Mouse (Mus musculus): Measurements from ENCODE around the gene Kcnc4. TPM values are rescaled to one million over a fixed set of nuclear protein-coding genes. Genes with fewer than 3 reads are reported as not detected.

Kcnc4 gene
- polyA plus RNA-seq, 2 experiments from 2014 or later, result not detected

Other genes with a start within 250 kb of the Kcnc4 start
- under 1 TPM in 1 of 2 experiments, not detected in 1; 0.43 TPM for gene Cym, start 237.8 kb downstream of the Kcnc4 start, polyA plus RNA-seq (2017; shearing (Covaris generic))
- not detected for gene A630076J17Rik, start 228.9 kb downstream of the Kcnc4 start, polyA plus RNA-seq (2017; shearing (Covaris generic))
- gene Prok1, start 219.8 kb downstream of the Kcnc4 start, polyA plus RNA-seq (2017; shearing (Covaris generic)), result not detected
- gene Lamtor5, start 180.7 kb downstream of the Kcnc4 start, polyA plus RNA-seq (2017; shearing (Covaris generic)), result 100 to 1,000 TPM; 178 to 209 TPM
- 1 to 10 TPM; 1.5 to 1.9 TPM for gene Slc16a4, start 168.3 kb downstream of the Kcnc4 start, polyA plus RNA-seq (2017; shearing (Covaris generic))
- 10 to 100 TPM; 11.6 to 19.8 TPM for gene Rbm15, start 125.9 kb downstream of the Kcnc4 start, polyA plus RNA-seq (2017; shearing (Covaris generic))
- gene Slc6a17, start 58.5 kb upstream of the Kcnc4 start, polyA plus RNA-seq (2017; shearing (Covaris generic)), result not detected
- not detected for gene Ubl4b, start 95.5 kb upstream of the Kcnc4 start, polyA plus RNA-seq (2017; shearing (Covaris generic))
- gene Alx3, start 135.5 kb upstream of the Kcnc4 start, polyA plus RNA-seq (2017; shearing (Covaris generic)), result not detected
- not detected for gene Gm10961, start 171.8 kb upstream of the Kcnc4 start, polyA plus RNA-seq (2017; shearing (Covaris generic))
- 10 to 100 TPM; 18.8 to 19.4 TPM for gene Strip1, start 172.1 kb upstream of the Kcnc4 start, polyA plus RNA-seq (2017; shearing (Covaris generic))
- gene Ahcyl1, start 237.0 kb upstream of the Kcnc4 start, polyA plus RNA-seq (2017; shearing (Covaris generic)), result 10 to 100 TPM; 12.1 to 22.1 TPM